In the genomic region with DNA sequence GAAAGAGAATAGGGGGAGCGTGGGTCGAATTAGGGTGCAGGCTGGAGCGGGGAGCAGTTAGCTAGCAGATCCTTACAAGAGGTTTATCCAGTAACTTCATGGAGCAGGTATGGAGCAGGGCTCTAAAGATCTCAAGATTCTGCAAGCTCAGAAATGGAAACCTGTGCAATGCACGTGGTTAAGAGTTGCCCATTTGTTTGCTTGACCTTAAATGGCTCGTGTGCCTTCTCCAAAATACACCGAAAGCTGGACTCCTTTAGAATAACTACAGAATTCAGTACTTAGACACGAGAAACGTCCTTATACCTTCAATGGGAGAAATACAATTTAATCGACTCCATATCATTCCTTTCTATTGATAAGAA, we compare ENCODE assay signal across 8 mouse cellular contexts. TPM values are rescaled to one million over a fixed set of nuclear protein-coding genes. Genes with fewer than 3 reads are reported as not detected.
DNase-seq lines count a peak whose midpoint lies in the region; ATAC-seq and TF ChIP-seq lines count a peak whose summit lies in the region.

No protein-coding gene starts in this region.

- H3K9ac ChIP-seq in kidney, embryonic 15.5 days, result peak overlapping the region; percentile 99
- peak overlapping the region; percentile 100 for H3K9ac ChIP-seq in hindbrain, postnatal 0 days (replicated peaks; ENCODE audit: low read length)
- peak overlapping the region; percentile 100 for H3K9ac ChIP-seq in midbrain, embryonic 16.5 days (ENCODE audit: low read depth, low read length)

- no peaks in the 10 kb centered on the region for H3K9me3 ChIP-seq in kidney, embryonic 15.5 days (replicated peaks)
- no peaks in the 10 kb centered on the region for H3K9me3 ChIP-seq in embryonic facial prominence, embryonic 10.5 days
- H3K9me3 ChIP-seq in hindbrain, postnatal 0 days (ENCODE audit: low read length), result no peaks in the 10 kb centered on the region
- H3K9me3 ChIP-seq in midbrain, embryonic 16.5 days (replicated peaks; ENCODE audit: control insufficient read depth, low read length, poor library complexity, severe bottlenecking), result no peaks in the 10 kb centered on the region

- DNase-seq in kidney, adult 11 months, result no peak
- DNase-seq in embryonic facial prominence, embryonic 10.5 days (ENCODE audit: low spot score), result no peak
- no peak for DNase-seq in hindbrain, postnatal 0 days (ENCODE audit: low spot score)
- no peak for DNase-seq in cerebellum, adult 11-12 months
- DNase-seq in gastrocnemius, postnatal 10 days, result no peak

- H3K4me3 ChIP-seq in kidney, embryonic 15.5 days (replicated peaks), result peak overlapping the region; percentile 78
- H3K4me3 ChIP-seq in embryonic facial prominence, embryonic 10.5 days, result peak overlapping the region; percentile 86
- peak overlapping the region; percentile 87 for H3K4me3 ChIP-seq in hindbrain, postnatal 0 days (ENCODE audit: low read length)
- H3K4me3 ChIP-seq in midbrain, embryonic 16.5 days (ENCODE audit: low read depth, low read length), result peak overlapping the region; percentile 69

- peaks cover 29% of the 10 kb centered on the region for H3K4me1 ChIP-seq in kidney, embryonic 15.5 days
- H3K4me1 ChIP-seq in embryonic facial prominence, embryonic 10.5 days, result peaks cover 33% of the 10 kb centered on the region
- peaks cover 11% of the 10 kb centered on the region for H3K4me1 ChIP-seq in hindbrain, postnatal 0 days (ENCODE audit: insufficient read depth, low read length)
- H3K4me1 ChIP-seq in midbrain, embryonic 16.5 days (ENCODE audit: control insufficient read depth, insufficient read depth, low read length), result peaks cover 16% of the 10 kb centered on the region

- no peak for TF ChIP-seq CTCF in hindbrain, postnatal 0 days (IDR thresholded peaks at IDR 0.05; ENCODE audit: low read depth)

- ATAC-seq in kidney, embryonic 15.5 days (replicated peaks; ENCODE audit: low FRiP score), result no peak
- no peak for ATAC-seq in hindbrain, postnatal 0 days
- ATAC-seq in midbrain, embryonic 16.5 days, result no peak
- ATAC-seq in granulocyte monocyte progenitor cell, adult 5-6 weeks (replicated peaks; ENCODE audit: poor library complexity, severe bottlenecking), result no peak

- no peaks in the 10 kb centered on the region for H3K27me3 ChIP-seq in kidney, embryonic 15.5 days
- no peaks in the 10 kb centered on the region for H3K27me3 ChIP-seq in embryonic facial prominence, embryonic 10.5 days (replicated peaks; ENCODE audit: low read depth, poor library complexity, severe bottlenecking)
- no peaks in the 10 kb centered on the region for H3K27me3 ChIP-seq in hindbrain, postnatal 0 days (ENCODE audit: insufficient read depth, low read length)
- no peaks in the 10 kb centered on the region for H3K27me3 ChIP-seq in midbrain, embryonic 16.5 days (ENCODE audit: control insufficient read depth, insufficient read depth, low read depth, low read length)

- WGBS in kidney, embryonic 15.5 days, result 23% methylated on average over 9 of the region's 9 CpGs
- 22% methylated on average over 9 of the region's 9 CpGs for WGBS in embryonic facial prominence, embryonic 10.5 days
- 20% methylated on average over 9 of the region's 9 CpGs for WGBS in hindbrain, postnatal 0 days
- 17% methylated on average over 9 of the region's 9 CpGs for WGBS in midbrain, embryonic 16.5 days

- no peaks in the 10 kb centered on the region for H3K36me3 ChIP-seq in kidney, embryonic 15.5 days
- no peaks in the 10 kb centered on the region for H3K36me3 ChIP-seq in embryonic facial prominence, embryonic 10.5 days (replicated peaks)
- H3K36me3 ChIP-seq in hindbrain, postnatal 0 days (ENCODE audit: insufficient read depth, low read length), result no peaks in the 10 kb centered on the region
- H3K36me3 ChIP-seq in midbrain, embryonic 16.5 days (ENCODE audit: control insufficient read depth, insufficient read depth, low read length), result no peaks in the 10 kb centered on the region

- peak overlapping the region; percentile 73 for H3K4me2 ChIP-seq in kidney, embryonic 15.5 days
- peak overlapping the region; percentile 83 for H3K4me2 ChIP-seq in hindbrain, postnatal 0 days (ENCODE audit: low read depth, low read length)
- H3K4me2 ChIP-seq in midbrain, embryonic 16.5 days (ENCODE audit: low read length), result peak overlapping the region; percentile 72

- H3K27ac ChIP-seq in kidney, embryonic 15.5 days, result peak overlapping the region; percentile 100
- peak overlapping the region; percentile 100 for H3K27ac ChIP-seq in embryonic facial prominence, embryonic 10.5 days (replicated peaks)
- peak overlapping the region; percentile 100 for H3K27ac ChIP-seq in hindbrain, postnatal 0 days
- peak overlapping the region; percentile 100 for H3K27ac ChIP-seq in midbrain, embryonic 16.5 days (ENCODE audit: low read length)

RNA-seq across cellular contexts. Expression of gene Klf7, which starts 0.4 kb away (rescaled TPM):
- polyA plus RNA-seq in kidney, embryonic 15.5 days (2015; fragmentation: Nextera tagmentation; extraction: Ambion mirVana), result 23.3 and 23.9 TPM in 2 replicates
- polyA plus RNA-seq in embryonic facial prominence, embryonic 10.5 days (2016; fragmentation: Nextera tagmentation; extraction: Ambion mirVana), result 14.8 and 15.2 TPM in 2 replicates
- total RNA-seq in hindbrain, postnatal 0 days (2014; rRNA removed), result 47.3 and 48.0 TPM in 2 replicates
- polyA plus RNA-seq in hindbrain, postnatal 0 days (2015; fragmentation: Nextera tagmentation; extraction: Ambion mirVana), result 115 and 120 TPM in 2 replicates
- 130 and 135 TPM in 2 replicates for polyA plus RNA-seq in midbrain, embryonic 16.5 days (2015; fragmentation: Nextera tagmentation; extraction: Ambion mirVana)
- total RNA-seq in granulocyte monocyte progenitor cell, adult 5-6 weeks (2014; fragmentation: Nextera tagmentation), result 5.0 and 8.5 TPM in 2 replicates
- 6.3 and 12.4 TPM in 2 replicates for total RNA-seq in granulocyte monocyte progenitor cell, adult 5-6 weeks (2017)
- 10 to 100 TPM; 13.6 to 17.3 TPM for total RNA-seq in gastrocnemius, postnatal 10 days (2021)
